Mouse (Mus musculus) WW6 (cell line): ENCODE data around the gene Armh3.
"Not testable (repeated sequence)": the region's sequence is repeated elsewhere in the genome, so short reads cannot be mapped to it uniquely, and the experiment has no call there.

Experiments
- DNase-seq: peaks from one replicate; pipeline ENCODE4 v3.0.0-alpha.2; 2013; ENCODE audit warnings: low read depth, low spot score

The Armh3 gene

DNA sequence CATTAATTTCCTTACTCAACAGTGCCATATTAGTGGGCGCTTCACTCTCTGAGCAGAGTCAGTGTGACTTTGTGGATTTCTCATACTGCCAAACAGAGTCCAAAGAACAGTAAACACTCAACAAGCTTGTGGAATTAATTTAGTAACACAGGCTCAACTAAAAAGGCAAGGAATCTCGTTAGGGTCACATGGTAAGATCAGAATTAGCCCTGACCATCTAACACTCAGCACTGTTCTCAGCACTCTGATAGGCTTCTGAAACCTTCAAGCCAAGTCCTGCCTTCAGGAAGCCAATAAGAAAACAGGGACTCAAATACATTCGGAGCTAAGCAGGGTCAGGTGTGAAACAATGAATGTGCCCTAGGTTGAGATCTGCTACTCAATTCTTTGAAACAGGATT is 172.1 kb downstream of the Armh3 start:
- DNase-seq, result no peak

DNA sequence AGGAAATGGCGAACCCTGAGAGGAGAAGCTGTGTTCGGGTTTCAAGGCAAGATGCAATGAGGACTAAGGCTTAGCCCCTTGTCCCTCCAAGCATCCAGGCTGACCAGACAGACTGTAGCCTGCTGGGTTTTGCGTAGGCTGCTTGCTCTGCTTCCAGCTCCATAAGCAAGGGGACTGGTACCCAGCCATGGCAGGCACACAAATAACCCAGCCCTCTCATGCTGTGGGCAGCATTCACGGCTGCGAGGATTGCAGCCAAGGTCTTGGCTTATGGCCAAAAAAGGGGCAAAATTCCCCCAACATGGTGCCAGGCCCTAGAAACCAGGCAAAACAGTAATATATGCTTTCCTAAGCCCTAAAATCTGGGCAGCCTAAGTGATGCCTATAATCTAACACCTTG is 176.5 kb downstream of the Armh3 start:
- DNase-seq, result no peak

DNA sequence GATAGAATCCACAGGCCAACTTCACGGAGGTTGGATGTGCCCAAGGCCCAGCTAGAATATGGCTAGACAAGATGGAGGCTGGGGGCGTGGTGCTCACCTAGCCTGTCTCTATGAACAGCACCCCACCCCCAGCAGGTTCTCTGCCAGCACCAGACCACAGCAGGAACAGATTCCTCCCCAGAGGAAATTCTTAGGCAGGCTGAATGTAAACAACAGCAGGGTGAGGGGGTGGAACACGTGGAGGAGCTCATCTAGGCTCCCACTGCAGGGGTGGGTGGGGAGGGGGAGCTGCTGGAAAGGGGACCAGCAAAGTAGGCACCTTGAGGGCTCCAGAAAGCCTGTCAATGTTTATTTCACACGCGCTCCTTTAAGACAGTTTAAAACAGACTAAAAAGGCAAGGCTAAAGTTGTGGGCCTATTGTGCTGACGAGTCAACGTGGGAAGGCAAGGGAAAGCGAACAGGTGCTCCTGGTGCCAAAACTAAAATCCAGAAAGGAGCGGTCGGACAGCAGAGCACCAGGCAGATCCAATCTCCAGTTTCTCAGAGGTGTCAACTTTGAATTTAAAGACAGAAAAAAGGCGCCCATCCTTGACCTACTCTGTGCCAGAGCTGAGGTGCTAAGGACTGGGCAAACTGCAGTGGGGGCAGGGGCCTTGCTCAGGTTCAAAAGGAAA is 180.3 kb downstream of the Armh3 start:
- no peak for DNase-seq

DNA sequence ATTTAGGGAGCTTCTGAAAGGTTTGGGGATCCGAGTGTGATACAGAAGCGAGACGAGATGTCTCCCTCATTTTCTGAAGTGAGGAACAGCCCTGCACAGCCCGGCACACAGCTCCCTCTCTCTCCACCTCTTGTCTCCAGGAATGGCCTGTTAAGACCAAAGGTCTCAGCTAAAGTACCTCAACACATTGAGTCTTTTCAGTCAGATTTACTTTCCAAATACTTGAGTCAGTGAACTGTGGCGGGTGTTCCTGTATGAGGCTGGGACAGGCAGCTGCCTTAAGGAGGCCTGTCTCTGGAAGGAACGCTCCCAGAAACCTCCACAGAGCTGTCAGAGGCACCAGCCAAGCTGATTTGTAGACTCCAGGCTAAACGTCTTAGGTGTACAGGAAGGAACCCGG is 181.6 kb downstream of the Armh3 start:
- no peak for DNase-seq

DNA sequence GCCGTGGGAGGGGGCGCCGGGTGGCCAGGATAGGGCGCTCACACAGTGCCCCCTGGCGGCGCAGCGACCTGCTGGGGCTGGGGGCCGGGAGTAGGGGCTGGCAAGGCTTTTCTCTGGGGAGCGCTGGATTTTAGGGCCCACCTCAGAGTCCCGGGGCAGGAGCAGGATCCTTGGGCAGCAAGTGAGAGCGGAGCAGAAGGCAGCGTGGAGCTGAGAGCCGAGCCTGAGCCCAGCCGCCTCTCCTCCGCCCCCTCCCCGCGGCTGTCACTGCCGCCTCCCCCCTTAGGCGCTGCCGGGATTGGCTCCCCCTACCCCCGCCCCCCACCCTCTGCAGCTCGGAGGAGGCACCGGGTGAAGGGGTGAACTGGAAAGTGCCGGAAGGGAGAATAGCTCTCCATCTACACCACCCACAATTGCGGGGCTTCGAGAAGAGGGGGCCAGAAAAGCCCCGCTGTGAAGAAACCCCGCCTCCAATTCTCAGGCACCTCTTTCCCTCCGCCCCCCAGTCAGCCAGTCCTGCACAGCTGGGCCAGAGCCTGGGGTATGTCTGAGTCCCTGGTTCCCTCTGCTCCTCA is 182.4 kb downstream of the Armh3 start, which contains the start of gene Kcnip2:
Gene Kcnip2, minus strand, starts transcription at position 231 of the 575 bp plus-strand sequence.
- no peak for DNase-seq

DNA sequence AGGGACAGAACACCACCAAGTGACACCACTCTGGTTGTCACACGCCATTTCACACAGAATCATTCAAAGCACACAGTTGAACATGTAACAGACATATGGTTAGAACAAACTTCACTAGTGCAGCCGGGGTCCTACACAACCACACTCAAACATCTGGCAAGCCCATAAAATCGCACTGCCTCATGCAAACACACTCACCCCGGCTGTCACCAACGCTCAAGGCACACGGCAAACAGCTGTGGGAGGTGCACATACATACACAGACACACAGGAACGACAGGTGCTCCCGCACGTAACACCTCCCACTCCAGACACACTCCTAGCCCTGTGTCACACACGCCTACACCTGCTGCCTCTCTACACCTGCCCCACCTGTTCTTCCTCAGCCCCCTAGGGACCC is 183.1 kb downstream of the Armh3 start:
- DNase-seq, result no peak

DNA sequence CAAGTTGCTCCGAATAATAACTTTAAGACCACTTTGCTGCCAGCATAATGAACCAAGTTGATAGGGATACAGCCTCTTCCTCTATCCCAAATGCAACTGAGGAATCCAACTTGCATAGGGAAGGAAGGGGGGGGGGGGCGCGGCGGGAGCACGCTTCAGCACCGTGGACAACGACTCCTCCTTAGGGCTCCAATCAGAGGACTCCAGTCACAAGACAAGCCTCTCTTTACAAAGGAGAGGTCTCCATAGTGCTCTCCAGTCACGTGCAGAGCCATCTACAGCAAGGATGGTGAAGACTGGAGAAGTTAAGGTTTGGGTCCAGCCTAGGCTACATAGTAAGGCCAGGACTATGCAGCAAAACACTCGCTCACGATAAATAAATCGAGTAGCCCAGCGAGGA is 184.5 kb downstream of the Armh3 start:
- DNase-seq, result no peak

DNA sequence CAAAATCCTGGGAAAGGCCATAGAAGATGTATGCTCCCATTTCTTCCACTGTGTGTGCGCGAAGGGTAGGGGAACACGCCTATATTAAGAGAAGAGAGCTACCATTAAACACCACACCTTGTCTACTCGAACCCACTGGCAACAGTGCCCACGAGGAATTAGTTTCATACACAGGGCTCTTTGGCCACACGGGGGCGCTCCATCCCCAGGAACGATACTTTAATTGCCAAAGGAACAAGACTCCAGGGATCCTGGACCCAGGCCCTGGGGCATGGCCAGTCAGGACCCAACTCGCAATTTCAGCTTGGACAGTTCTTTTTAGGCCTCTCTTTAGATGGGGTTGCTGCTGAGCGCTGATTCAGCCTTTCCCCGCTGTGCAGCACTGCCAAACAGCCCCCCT is 185.0 kb downstream of the Armh3 start:
- peak; percentile 65 for DNase-seq

DNA sequence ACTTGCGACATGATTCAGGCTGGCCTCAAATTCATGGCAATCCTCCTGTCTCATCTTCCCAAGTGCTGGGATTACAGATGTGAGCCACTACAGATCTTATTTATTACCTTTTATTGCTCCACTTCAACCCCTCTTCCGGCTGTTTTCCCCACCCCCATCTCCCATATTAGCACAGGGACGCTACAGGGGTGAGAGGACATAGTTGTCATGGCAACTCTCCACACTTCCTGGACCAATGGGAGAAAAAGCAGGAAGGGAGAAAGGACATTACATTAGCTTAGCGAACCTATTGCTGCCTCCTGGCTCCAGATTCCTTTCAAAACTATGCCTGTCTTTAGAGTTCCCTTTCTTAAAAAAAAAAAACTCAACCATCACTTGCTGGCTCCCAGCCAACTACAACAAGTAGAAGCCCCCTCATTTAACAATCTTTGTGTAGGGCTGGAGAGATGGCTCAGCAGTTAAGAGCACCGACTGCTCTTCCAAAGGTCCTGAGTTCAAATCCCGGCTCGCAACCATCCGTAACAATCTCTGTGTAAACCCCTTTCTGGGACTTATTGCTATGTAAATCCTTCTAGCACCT is 185.5 kb downstream of the Armh3 start:
- no peak for DNase-seq

DNA sequence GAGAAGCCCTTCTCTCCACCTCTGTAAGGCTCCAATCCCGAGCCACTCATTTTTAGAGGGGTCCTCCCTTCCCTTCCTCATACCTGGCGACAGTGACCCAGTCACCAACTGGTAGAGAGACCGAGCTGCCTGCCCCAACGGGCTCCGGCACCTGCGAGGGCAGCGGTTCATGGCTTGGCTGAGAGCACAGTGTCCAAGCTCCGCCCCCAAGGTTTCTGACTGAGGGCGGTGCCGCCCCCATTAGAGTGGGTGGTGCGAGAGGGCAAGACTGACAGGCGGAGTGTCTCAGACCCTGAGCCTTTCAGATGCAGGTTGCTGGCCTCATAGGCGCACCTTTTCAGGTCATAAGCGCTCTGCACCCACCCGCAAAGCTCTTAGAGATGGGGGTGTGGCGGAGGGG is 186.2 kb downstream of the Armh3 start:
- DNase-seq, result peak; percentile 61

DNA sequence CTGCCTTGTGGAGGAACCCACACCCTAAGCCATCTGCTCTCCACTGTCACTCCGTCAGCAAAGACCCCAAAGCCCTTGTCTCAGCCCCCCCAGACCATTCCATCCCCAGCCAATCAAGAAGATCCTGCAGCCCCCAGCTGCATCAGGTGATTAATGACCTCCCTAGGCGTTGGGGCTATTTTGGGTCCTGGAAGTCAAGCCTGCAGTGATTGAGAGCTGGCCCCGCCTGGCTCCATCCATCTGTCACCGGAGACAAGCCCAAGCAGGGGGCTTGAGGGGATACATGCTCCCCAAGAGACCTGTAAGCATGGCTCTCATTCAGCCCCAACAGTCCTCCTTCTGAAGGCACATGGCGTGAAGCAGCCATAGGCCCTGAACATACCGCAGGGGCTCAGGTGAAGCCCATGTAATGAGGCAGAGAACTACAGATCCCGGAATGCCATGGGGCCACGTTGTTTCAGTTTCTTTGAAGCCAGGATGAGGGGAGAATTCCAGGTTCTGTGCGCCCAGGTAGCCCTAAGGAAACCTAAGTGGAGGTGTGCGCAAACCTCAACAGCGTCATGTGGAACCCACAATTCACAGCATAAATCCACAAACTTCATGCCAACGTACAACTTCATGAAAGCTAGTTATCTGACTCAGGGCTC is 187.1 kb downstream of the Armh3 start:
- DNase-seq, result no peak

DNA sequence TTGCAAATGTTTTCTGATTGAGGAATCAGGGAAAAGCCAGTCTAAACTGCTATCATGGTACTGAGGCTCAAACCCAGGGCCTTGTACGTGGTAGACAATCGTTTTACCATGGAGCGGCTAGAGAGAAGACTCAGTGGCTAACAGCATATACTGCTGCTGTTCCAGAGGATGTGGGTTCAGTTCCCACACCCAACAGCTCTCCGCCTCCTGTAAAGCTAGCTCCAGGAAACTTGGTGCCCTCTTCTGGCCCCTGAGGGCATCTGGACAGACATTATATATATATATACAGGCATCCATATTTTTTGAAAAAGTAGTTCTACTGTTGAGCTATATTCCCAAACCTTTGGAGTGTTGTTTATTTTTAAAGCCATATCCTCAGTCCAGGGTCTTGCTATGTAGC is 190.6 kb downstream of the Armh3 start:
- DNase-seq, result no peak

DNA sequence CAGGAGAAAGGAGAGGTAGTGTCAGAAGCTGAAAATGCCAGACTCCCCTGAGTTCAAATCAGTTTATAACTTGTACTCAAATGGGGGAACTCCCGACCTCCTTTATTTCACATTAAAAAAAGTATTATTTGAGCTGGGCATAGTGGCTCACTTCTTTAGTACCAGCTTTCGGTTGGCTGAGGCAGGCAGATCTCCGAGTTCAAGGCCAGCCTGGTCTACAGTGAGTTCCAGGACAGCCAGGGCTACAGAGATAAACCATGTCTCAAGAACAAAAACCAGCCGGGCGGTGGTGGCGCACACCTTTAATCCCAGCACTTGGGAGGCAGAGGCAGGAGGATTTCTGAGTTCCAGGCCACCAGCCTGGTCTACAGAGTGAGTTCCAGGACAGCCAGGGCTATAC is 192.5 kb downstream of the Armh3 start:
- DNase-seq, result not testable (repeated sequence)

DNA sequence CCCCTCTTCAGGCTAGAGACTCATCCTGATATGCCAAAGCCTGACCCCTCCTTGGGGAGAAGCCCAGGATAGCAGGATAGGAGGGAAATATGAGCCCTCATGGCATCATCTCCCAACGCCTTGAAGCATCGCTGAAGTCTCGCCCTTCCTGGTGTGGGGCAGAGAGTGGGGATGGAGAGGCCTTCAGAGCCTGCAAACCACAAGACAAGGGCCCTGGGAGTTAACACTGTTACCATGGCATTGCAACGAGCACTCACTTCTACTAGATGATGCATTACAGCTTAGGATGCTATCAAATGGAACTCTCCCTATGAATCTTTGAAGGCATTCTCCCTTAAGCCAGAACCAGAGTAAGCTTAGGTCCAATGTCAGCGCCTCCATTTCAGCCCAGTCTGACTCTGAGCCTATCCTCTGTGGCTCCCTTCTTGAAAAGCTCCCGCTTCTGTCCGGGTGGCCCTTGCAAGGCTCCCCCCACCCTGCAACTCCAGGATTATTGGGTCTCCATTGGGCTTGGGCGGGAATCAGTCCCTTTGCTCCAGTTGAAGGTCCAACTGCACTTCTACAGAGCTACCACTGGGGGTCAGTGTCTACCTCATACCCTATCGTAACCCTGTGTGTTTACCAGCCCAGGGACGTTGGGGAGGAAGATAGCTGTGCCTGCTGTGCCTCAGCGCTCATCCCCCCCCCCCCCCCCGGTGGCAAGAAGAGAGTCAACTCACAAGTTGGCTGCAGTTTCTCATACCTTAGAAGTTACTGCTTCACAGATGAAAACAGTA is 193.5 kb downstream of the Armh3 start:
- no peak for DNase-seq

DNA sequence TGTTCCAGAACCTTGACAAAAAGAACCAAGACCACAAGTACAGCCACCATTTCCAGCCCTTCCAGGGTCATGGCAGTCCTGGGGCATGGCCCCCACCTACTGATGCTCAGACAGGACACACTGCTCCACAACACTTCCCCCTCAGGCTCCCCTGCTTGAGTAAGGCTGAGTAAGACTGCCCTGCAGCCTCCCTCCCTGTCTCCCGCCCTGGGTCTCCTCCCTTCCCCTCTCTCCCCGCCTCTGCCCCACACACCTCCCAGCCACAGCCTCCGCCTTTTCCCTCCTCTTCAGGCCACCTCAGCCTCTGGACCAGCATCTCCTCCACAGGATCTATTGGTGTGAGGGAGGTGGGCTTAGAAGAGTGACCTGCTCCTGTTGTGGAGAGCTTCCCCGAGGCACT is 194.9 kb downstream of the Armh3 start:
- DNase-seq, result no peak

DNA sequence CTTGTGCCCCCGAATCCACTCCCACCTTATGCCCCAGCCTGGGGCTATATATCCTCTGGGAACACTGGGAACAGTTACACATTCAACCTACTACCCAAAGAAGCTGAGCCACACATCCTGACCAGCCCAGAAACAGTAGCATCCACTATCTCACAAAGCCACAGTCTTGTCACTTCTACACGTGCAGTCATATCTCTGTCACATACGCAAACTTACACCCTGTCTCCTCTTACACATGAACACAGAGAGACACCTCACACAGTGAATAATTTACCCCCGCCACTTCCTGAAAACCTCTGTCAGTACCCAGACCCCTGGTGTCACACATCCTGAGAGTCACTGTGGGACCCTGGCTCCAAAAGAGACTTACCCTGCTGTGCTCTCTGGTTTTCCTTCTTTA is 195.6 kb downstream of the Armh3 start:
- DNase-seq, result no peak

DNA sequence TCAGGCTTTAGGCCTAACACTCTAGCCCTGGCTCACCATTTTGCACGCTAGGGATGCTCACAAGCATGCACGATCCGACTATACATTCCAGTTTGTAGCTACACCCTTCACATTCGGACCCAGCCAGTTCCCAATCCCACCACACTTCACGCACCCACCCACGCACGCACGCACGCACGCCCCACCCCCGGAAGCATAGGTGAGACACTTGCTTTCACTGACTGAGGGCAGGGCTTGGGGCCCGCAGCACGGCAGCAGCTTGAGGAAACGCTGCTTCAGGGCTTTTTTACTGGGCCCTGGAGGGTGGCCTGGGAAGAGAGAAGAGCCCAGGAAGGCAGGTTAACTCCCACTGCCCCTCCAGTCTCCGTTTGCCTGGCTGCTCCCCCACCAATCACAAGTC is 201.4 kb downstream of the Armh3 start:
- DNase-seq, result no peak

DNA sequence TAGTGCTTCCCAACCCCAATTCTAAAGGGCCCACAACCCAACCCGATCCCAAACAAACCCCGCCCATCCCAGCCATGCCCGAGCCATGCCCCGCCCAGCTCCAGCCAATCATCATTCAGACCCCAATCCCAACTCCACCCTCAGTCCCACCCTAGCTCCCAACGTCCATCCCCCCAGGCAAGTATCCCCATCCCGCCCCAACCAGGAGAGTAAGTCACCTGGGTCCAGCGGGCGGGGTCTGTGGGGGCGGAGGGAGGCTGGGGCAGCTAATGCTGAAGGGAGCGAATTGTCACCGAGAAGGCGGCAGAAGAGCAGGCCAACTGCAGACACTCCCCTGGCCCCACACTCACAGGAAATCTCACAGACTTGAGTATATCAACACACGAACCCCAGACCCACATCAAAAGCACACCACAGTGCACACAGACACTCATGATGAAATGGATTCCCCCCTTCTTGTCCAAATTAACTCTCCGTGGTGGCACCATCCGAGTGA is 202.2 kb downstream of the Armh3 start:
- DNase-seq, result peak; percentile 73

DNA sequence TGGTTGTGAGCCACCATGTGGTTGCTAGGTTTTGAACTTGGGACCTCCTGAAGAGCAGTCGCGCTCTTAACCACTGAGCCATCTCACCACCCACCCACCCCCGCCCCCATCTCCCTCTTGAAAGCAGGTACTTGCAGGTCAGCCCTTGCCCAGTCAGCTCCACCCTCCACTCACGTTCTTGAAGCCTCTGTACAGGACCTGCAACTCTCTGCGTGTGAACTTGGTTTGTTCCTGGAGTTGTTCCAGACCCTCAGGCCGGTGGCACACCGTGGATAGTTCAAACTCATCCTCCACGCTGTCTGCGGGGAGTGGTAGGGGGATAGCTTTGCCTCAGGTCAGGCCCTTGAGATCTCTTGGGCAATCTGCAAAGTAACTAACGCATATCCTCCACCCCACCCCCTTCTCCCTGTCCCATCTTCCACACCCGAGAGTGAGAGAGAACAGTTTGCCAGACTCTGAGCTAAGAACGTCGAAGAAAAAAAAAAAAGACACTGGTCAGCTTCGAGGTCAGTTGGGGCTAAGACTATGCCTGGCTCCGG is 202.8 kb downstream of the Armh3 start:
- DNase-seq, result no peak

DNA sequence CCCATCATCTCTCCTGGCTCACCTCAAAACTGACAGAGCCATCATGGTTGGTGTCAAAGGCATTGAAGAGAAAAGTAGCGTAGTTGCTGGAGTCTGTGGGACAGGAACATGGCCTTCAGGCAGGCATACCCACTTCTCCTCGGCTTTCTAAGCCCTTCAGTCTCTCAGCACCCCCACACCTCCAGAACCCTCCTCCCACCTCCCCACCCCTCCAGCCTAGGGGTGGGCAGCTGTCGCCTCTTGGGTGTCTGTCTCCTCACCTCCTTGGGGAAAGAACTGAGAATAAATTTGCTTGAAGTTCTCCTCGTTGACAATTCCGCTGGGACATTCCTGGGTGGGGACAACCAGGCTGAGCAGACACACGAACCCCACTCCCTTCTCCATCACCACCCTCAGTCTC is 203.6 kb downstream of the Armh3 start:
- DNase-seq, result no peak

DNA sequence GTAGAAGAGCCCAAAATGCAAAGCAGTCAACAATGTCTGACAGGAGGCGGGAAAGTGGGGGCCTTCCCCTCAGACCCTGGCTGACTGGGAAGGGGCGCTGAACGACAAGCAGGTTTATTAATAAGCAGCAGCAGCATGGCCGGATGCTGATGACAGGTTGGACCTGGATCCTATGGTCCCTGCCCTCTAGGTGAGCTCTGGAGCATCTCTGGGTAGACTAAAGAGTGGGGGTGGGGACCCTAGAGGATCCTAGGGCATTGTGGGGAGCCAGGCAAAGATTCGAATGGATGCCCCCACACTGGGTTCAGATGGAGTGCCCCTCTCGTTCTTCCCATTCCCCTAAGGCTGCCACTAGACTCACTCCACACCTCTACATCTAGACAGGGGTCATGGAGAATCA is 205.9 kb downstream of the Armh3 start:
- DNase-seq, result no peak
